In the genomic region with DNA sequence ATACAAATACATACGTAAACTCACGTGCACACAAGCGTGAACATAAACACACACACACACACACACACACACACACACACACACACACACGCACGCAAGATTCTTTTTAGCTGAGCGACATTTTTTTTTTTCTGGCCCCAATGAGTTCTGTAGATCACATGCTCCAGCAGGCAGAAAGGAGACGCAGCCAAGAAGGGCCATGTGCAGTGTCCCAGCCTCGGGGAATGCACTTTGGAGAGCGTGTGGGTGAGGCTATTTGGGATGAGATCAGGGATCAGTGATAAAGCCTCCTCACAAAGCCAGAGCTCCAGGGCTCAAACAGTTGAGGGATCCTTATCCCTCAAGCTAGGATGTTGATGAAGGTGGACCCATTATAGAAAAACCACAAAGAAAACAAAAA, we compare ENCODE assay signal across 11 mouse cellular contexts. TPM values are rescaled to one million over a fixed set of nuclear protein-coding genes. Genes with fewer than 3 reads are reported as not detected.
A peak's percentile ranks its signal among the peaks of the same experiment; 100 is the strongest.
DNase-seq lines count a peak whose midpoint lies in the region; ATAC-seq and TF ChIP-seq lines count a peak whose summit lies in the region.
"Had no signal": no experiment of that assay in that cellular context is flagged by ENCODE, and none has a peak within 500 bp of the region (broad histone marks: within the 10 kb centered on the region; RNA-seq: fewer than 3 reads in every experiment).

No protein-coding gene starts in this region.

- H3K36me3 ChIP-seq in heart, embryonic 11.5 days (ENCODE audit: control insufficient read depth, insufficient read depth, low read length): no peaks in the 10 kb centered on the region
- no peaks in the 10 kb centered on the region for H3K36me3 ChIP-seq in lung, postnatal 0 days (ENCODE audit: insufficient read depth, low read length)

- intact Hi-C loops in heart, postnatal 36 days (cut with DNase I): no loop called here

- ATAC-seq in heart, embryonic 11.5 days (replicated peaks; ENCODE audit: insufficient number of reproducible peaks, low FRiP score, low TSS enrichment): no peak
- ATAC-seq in lung, postnatal 0 days: no peak

- no peaks in the 10 kb centered on the region for H3K27me3 ChIP-seq in heart, embryonic 11.5 days (ENCODE audit: control insufficient read depth, insufficient read depth, low read length)
- no peaks in the 10 kb centered on the region for H3K27me3 ChIP-seq in lung, postnatal 0 days (replicated peaks; ENCODE audit: insufficient read depth, low read length)

- TF ChIP-seq EP300 in lung, postnatal 0 days (IDR thresholded peaks at IDR 0.05): no peak

- 65% methylated on average over 9 of the region's 9 CpGs for WGBS in heart, embryonic 11.5 days (ENCODE audit: insufficient replicate concordance)
- WGBS in lung, postnatal 0 days: 58% methylated on average over 9 of the region's 9 CpGs

- no peak for TF ChIP-seq CTCF in lung, postnatal 0 days (IDR thresholded peaks at IDR 0.05)

- no peaks in the 10 kb centered on the region for H3K9me3 ChIP-seq in heart, embryonic 11.5 days (replicated peaks; ENCODE audit: control insufficient read depth, low read length)
- no peaks in the 10 kb centered on the region for H3K9me3 ChIP-seq in lung, postnatal 0 days (ENCODE audit: low read length)

- no peak overlapping the region for H3K4me2 ChIP-seq in heart, embryonic 11.5 days
- H3K4me2 ChIP-seq in lung, postnatal 0 days (replicated peaks; ENCODE audit: low read depth, low read length): no peak overlapping the region

- H3K4me3 ChIP-seq in heart, embryonic 11.5 days (ENCODE audit: low read depth, low read length): no peak overlapping the region
- no peak overlapping the region for H3K4me3 ChIP-seq in lung, postnatal 0 days (ENCODE audit: low read depth, low read length)

- H3K27ac ChIP-seq in heart, embryonic 11.5 days (ENCODE audit: low read depth, low read length): no peak overlapping the region
- H3K27ac ChIP-seq in lung, postnatal 0 days (ENCODE audit: low read length): no peak overlapping the region

- no peaks in the 10 kb centered on the region for H3K4me1 ChIP-seq in heart, embryonic 11.5 days (ENCODE audit: control insufficient read depth, insufficient read depth, low read length)
- no peaks in the 10 kb centered on the region for H3K4me1 ChIP-seq in lung, postnatal 0 days (ENCODE audit: insufficient read depth, low read depth, low read length)

- DNase-seq in heart, adult 18-20 months: peak; percentile 64 to 68
- peak; percentile 7 for DNase-seq in lung, postnatal 36 days
- no peak for DNase-seq in lung, postnatal 0 days (ENCODE audit: low spot score)
- DNase-seq in cerebellum, adult 8-10 months: peak; percentile 53
- DNase-seq in heart, postnatal 36 days: peak; percentile 28 to 38
- no peak for DNase-seq in urinary bladder, postnatal 25 days (ENCODE audit: low spot score)
- no peak for DNase-seq in frontal cortex, postnatal 25 days (ENCODE audit: low spot score in 2 of 2)
- DNase-seq: kidney, adult 18-20 months; lung, adult 18-20 months; thymus, adult 2 months had no signal

- no peak overlapping the region for H3K9ac ChIP-seq in heart, embryonic 11.5 days (ENCODE audit: low read depth, low read length)
- no peak overlapping the region for H3K9ac ChIP-seq in lung, postnatal 0 days (replicated peaks; ENCODE audit: low read depth)

RNA-seq across cellular contexts. Expression of a gene that starts 24.0 kb away (rescaled TPM):
- total RNA-seq in heart, adult 18-20 months (2021): 10 to 100 TPM; 22.0 to 23.3 TPM
- polyA plus RNA-seq in heart, embryonic 11.5 days (2014; fragmentation: Nextera tagmentation; extraction: Ambion mirVana): 8.3 and 8.9 TPM in 2 replicates
- 3.1 and 4.0 TPM in 2 replicates for polyA plus RNA-seq in lung, postnatal 0 days (2015; fragmentation: Nextera tagmentation; extraction: Ambion mirVana)
- 10 to 100 TPM in 1 of 2 experiments, 1 to 10 TPM in 1; 8.8 to 24.1 TPM for total RNA-seq in heart, postnatal 36 days (2021)

Comparison
In these comparisons a context has a peak if more than half of its experiments do, and no peak if none do; other contexts are left out.
1. DNase-seq: peak in heart, adult 18-20 months (2 of 2), lung, postnatal 36 days (single experiment), cerebellum, adult 8-10 months (single experiment) and heart, postnatal 36 days (2 of 2); none in lung, postnatal 0 days (single experiment), urinary bladder, postnatal 25 days (single experiment) and frontal cortex, postnatal 25 days (0 of 2).